Mouse (Mus musculus): ENCODE results near the gene Fry.

The Fry gene

DNA sequence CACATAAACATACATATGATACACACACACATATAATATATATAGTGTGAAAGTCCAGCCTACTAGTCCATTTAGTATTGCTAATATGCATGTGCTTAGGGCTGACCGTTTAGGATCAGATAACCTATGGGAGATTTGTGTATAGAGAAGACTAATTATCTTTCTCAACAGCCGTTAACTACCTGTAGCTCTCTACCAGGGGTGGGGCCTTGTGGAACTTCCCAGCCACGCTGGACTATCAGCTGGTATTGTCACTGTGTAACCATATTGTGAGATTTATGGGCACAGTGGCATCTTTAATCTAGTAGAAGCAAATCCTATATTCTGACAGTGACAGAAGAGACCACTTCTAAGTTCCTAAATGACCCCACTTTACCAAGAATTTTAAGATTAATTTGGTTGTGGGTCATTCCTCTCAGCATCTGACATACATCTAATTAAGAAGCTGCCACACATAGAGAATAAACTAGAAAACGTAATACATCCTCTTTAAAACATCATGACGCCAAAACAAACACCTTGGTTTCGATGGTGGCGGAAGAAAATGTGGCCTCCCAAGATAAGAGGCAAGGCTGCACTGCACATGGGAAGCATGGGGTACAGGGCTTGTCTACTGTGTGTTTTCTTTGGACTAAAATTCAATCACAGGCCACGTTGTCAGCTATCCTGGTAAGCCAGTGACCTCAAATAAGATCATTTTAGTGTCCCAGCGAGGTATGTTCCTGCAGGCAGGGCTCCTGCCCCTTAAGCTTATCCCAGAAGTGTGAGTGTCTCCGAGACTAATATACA, 271.3 kb downstream of the Fry start:
- DNase-seq (ENCODE audit: low read depth, low spot score), result no peak

- no peak for DNase-seq (ENCODE audit: low read depth, low spot score)
Measured at GRCm38 (mm10) chr5:150390422-150390821, 272.0 kb downstream of the Fry start.

DNA sequence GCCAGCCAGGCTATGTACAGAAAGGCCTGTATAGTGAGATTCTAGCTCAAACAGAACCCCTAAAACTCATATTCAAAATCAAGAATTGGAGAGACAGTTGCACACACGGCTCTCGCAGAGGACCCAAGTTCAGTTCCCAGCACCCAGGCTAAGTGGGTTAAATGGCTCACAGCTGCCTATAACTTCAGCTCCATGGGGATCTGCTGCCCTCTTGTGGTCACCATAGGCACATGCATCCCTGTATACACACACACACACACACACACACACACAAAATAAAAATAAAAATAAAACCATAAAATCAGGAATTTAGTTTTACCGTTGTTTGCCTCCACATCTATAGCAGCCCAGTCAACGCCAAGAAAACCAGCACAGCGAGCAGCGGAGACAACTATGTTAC, 276.2 kb downstream of the Fry start:
- peak; percentile 22 for DNase-seq (ENCODE audit: low read depth, low spot score)

GRCm38 (mm10) chr5:150402832-150403447, 284.5 kb downstream of the Fry start:
- DNase-seq (ENCODE audit: low read depth, low spot score), result peak; percentile 78

GRCm38 (mm10) chr5:150404867-150405266, 286.4 kb downstream of the Fry start:
- DNase-seq (ENCODE audit: low read depth, low spot score), result no peak

DNA sequence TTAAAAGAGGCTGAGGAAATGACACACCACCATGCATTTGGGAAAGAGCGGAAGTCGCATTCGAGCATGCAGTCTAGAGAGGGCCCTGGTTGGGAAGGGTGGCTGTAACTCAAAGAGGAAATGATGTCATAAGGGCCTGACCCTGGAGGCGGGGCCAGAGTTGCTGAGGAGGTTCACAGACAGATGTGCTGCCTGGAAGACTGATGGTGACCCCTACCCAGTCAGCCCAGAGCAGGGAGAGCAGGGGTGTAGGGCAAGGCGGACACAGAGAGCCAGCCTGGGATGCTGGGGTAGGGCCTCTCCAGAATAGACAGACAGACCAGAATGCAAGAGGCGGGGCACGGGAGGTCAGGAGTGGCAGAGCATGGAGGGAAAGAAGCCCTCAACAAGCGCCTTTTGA, 290.5 kb downstream of the Fry start:
- peak; percentile 44 for DNase-seq (ENCODE audit: low read depth, low spot score)

DNA sequence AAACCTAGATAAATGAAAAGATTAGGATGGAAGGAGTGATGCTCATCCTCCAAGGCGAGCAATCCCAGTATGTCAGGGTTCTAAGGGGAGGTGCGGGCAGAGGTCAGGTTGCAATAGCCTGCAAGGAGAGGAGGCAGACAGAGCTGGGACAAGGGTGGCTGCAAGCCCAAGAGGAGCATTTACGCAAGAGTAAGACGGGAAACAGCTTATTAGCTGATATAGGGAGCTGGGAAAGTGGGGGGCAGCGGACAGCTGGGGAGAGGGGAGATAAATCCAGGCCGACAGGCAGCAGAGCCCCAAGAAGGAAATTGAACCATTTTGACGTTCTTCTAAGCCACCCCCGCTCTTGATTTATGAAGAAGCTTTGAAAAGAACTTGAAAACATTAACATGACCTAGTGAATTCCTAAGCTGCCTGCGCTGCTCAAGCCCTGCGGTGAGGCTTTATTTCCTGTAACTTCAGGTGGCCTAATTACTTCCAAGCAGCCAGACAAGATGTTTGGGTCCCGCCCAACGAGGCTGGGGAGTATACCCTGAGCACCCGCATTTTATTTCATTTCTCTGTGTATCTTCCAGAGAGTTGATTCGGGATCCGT, 291.1 kb downstream of the Fry start:
- no peak for DNase-seq (ENCODE audit: low read depth, low spot score)

GRCm38 (mm10) chr5:150412750-150413450, 294.5 kb downstream of the Fry start:
- no peak for DNase-seq (ENCODE audit: low read depth, low spot score)

DNA sequence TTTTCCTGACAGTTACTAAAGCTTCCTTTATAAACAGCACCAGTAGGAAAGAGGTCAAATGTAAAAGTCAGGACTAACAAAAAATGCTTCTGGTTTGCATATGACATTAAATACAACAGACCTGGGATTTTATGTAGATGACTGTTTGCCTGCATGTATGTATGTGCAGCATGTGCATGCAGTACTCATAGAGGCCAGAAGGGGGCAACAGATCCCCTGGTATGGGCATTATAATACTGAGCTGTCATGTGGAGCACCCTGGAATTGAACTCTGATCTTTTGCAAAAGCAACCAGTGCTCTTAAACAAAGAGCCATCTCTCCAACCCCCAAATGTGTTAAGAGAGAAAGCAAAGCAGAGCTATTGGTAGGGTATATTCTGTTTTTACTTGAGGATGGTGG, 296.4 kb downstream of the Fry start:
- DNase-seq (ENCODE audit: low read depth, low spot score), result no peak

DNA sequence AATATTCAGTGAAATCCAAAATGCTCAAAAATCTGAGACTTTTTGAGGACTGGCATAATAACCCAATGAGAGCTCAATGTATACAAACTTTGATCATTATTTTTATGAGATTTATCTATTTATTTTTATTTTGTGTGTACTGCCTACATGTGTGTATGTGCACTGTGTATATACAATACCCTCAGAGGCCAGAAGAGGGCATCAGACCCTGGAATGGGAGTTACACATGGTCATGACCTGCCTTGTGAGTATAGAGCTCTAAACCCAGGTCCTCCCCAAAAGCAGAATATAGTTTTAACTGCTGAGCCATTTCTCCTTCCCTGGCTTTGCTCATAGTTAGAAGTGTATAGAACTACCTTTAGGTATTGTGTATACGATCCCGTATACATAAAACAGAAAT, 298.8 kb downstream of the Fry start:
- DNase-seq (ENCODE audit: low read depth, low spot score), result no peak

DNA sequence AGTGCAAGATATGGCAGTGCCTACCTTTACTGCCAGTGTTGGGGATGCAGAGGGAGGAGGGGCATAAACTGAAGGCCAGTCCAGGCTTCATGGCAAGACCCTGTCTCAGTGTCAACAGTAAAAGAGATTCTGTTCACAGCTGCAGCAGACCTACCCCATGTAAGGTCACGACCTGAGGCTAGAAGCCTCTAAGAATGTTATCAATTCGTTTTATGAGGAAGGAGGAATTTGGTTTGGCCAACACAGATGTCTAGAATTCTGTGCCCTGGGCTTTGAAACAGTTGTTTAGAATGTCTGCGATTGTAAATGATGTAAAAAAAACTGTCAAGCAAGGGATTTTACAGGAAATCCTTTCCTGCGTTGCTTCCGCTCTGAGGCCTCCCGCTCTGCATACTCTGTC, 299.6 kb downstream of the Fry start:
- no peak for DNase-seq (ENCODE audit: low read depth, low spot score)

- DNase-seq (ENCODE audit: low read depth, low spot score), result no peak
Measured at GRCm38 (mm10) chr5:150425038-150425437, 306.6 kb downstream of the Fry start.

GRCm38 (mm10) chr5:150426595-150426994, 308.1 kb downstream of the Fry start:
- peak; percentile 57 for DNase-seq (ENCODE audit: low read depth, low spot score)

GRCm38 (mm10) chr5:150431286-150431685, 312.8 kb downstream of the Fry start:
- peak; percentile 64 for DNase-seq (ENCODE audit: low read depth, low spot score)

- peak; percentile 41 for DNase-seq (ENCODE audit: low read depth, low spot score)
Measured at GRCm38 (mm10) chr5:150432960-150433359, 314.5 kb downstream of the Fry start.

DNA sequence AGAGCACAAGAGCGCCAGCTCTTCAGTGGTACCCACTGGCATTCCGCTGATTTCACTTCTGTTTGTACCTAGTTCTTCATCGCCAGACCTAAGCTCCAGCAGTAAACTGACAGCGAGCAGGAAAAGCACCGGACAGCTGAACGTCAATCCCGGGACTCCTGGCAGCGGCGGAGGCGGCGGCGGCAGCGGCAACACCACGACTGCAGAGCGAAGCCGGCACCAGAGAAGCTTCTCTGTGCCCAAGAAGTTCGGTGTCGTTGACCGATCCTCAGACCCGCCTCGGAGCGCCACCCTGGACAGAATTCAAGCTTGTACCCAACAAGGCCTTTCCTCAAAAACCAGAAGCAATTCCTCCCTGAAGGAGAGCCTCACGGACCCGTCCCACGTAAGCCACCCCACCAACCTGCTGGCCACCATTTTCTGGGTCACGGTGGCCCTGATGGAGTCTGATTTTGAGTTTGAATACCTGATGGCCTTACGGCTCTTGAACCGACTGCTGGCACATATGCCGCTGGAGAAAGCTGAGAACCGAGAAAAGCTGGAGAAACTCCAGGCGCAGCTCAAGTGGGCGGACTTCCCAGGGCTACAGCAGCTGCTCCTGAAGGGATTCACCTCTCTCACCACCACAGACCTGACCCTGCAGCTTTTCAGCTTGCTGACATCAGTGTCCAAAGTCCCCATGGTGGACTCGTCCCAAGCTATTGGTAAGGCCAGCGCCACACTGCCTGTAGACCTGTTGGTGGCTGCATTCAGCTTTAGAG, 318.4 kb downstream of the Fry start:
- no peak for DNase-seq (ENCODE audit: low read depth, low spot score)

DNA sequence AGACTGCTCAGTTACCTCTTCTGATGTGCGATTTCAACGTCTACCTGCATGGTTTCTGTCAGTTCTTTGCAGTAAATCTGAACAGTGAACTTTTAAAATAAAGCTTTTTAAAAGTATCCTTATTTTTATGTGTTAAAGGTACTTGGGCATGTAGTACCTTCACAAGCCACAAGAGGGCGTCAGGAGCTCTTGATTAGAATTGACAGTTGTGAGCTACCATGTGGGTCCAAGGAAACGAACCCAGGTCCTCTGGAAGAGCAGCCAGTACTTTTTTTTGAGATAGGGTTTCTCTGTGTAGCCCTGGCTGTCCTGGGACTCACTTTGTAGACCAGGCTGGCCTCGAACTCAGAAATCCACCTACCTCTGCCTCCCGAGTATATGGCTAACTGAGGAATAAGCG, 323.2 kb downstream of the Fry start:
- DNase-seq (ENCODE audit: low read depth, low spot score), result peak; percentile 73

DNA sequence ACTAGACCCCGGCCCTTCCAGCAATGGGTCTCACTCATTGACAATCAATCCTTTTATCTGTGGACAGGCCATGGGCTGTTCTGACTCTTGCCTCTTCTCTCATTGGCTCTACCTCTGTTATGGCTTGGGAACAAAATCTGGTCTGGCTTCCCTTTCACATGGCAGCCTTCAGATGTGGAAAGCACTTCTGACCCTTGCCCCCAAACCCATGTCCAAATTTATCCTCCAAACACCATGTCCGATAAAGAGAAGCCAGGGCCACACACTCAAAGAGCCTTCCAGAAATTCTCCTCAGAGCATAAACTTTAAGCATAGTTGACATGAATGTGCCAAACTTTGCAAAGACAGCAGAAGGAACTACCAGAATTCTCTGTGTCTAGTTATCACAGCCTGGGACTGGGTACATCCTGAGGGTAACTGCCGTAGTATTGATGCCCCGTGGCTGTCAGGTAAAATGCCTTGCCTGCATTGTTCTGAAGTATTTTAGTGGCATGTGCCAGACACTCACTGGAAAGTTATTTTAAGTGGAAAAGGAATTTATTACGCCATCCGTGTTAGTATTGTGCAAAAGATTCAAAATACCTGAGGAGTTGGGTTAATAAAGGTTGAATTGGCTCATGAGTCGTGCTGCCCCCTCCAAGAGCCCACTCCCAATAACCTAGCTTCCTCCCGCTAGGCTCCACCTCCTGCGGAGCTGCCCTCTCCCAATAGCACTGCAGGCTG, 333.0 kb downstream of the Fry start:
- no peak for DNase-seq (ENCODE audit: low read depth, low spot score)

DNA sequence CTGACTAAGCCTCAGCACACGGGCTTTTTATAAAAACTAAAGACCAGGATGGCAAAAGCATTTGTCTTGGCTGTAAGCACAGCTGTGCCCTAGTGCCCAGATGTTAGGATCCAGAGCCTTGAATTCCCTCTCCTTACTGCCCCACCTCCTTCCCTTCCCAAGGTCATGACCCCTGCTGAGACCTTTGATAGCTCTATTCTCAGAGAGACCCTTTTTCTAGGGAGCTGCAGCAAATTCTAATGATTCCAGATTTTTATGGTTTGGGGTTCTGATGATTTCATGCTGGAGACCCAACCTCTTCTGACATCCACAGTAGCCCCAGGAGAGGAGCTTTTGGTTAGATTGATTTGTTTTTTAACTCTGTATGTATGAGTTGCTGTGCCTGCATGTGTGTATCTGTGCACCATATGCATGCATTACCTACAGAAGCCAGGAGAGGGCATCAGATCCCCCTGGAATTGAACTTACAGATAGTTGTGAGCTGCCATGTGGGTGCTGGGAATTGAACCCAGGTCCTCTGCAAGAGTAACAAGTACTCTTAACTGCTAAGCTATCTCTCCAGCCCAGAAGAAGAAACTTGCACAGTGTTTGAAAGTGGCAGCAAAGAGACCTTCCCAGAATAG, 333.7 kb downstream of the Fry start:
- DNase-seq (ENCODE audit: low read depth, low spot score), result peak; percentile 67

DNA sequence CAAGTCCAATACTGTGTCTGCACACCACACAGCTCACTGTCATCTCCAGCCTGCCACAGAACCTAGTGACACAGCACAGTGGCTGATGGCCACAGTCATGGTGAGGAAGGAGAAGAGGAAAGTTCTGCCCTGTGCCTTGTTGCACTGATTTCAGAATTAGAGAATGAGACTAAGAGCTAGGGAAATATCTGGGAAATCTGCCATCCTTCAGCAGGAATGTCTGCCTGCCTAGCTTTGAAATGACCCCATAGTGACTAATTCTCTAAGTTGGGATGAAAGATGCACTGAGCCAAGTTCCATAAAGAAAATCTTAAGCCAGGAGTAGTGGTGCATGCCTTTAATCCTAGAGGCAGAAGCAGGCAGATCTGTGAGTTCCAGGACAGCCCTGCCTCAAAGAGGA, 334.2 kb downstream of the Fry start:
- DNase-seq (ENCODE audit: low read depth, low spot score), result no peak

All from ES-CJ7 (cell line).